Mouse (Mus musculus): ENCODE results near the gene Pdk2. TPM values are rescaled to one million over a fixed set of nuclear protein-coding genes. Genes with fewer than 3 reads are reported as not detected.

The Pdk2 gene
- polyA plus RNA-seq, 1 experiment from 2014 or later: 13.9 TPM

DNA sequence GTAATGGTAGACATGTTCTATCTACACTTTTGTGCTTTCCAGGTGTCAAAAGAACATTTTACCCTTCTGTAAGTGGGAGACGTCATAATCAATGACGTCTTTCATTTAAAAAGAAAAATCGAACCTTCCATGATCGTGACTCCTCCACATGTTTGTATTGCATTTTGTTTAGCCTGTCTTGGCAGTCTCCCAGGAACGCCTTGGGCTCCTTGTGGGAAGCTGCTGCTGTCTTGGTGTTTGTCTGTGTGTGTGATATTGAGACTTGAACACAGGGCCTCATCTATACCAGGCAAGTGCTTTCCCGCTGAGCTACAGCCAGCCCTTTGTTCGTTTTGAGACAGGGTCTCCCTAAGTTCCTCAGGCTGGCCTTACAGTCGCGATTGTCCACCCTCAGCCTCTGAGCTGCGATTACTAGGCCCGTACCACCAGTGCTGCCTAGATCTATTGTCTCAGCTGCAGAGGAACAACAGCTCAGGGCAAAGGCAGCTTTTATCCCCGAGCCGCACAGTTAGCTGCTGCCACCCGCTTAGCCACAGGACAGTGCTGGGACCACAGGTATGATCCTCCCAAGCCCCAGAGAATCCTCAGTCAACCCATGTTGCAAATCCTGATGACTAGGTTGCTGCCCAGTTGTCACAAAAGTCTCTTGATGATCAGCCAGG, 2.9 kb downstream of the Pdk2 start:
- Histone ChIP-seq H3K36me3 (ENCODE audit: control insufficient read depth, insufficient read depth) (no peaks in the 10 kb centered on the region), H3K9me3 (replicated peaks; ENCODE audit: control insufficient read depth, low read length) (no peaks in the 10 kb centered on the region), H3K4me1 (ENCODE audit: control insufficient read depth, low read depth, low read length) (peaks cover 24% of the 10 kb centered on the region), H3K4me2 (ENCODE audit: low read depth, low read length) (no peak overlapping the region), H3K9ac (ENCODE audit: low read depth, low read length) (no peak overlapping the region), H3K27me3 (ENCODE audit: control insufficient read depth, insufficient read depth, low read depth, low read length) (no peaks in the 10 kb centered on the region), H3K27ac (ENCODE audit: low read length) (peak overlapping the region; percentile 19; the same call in 1 of the 2 replicates), H3K4me3 (ENCODE audit: low read depth, low read length) (no peak overlapping the region)
- ATAC-seq (ENCODE audit: low read depth): no peak
- WGBS (ENCODE audit: insufficient replicate concordance): 77% methylated on average over 14 of the region's 14 CpGs

DNA sequence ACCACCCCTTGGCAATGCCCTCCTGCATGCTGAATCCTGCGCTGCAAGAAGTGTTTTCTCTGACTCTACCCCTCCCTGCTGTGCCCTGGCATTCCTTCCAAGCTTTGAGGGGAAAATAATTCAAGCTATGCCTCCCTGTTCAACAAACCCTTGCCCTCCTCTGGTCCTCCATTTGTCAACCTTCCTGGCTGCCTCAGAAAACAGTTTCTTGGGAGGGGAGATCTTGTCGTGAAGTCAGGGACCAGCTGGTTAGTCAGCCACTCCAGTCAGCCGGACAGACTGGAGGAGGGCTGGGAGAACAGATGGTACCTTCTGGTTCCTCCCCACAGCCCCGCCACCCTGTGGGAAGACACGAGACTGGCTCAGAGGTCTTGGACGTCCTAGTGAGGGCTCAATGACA, 3.8 kb downstream of the Pdk2 start:
- Histone ChIP-seq H3K27ac (ENCODE audit: low read length) (no peak overlapping the region), H3K9me3 (replicated peaks; ENCODE audit: control insufficient read depth, low read length) (no peaks in the 10 kb centered on the region), H3K4me3 (ENCODE audit: low read depth, low read length) (no peak overlapping the region), H3K27me3 (ENCODE audit: control insufficient read depth, insufficient read depth, low read depth, low read length) (no peaks in the 10 kb centered on the region), H3K4me1 (ENCODE audit: control insufficient read depth, low read depth, low read length) (peaks cover 29% of the 10 kb centered on the region), H3K4me2 (ENCODE audit: low read depth, low read length) (no peak overlapping the region), H3K36me3 (ENCODE audit: control insufficient read depth, insufficient read depth) (no peaks in the 10 kb centered on the region), H3K9ac (ENCODE audit: low read depth, low read length) (no peak overlapping the region)
- WGBS (ENCODE audit: insufficient replicate concordance): 62% methylated on average over 6 of the region's 6 CpGs
- ATAC-seq (ENCODE audit: low read depth): no peak

DNA sequence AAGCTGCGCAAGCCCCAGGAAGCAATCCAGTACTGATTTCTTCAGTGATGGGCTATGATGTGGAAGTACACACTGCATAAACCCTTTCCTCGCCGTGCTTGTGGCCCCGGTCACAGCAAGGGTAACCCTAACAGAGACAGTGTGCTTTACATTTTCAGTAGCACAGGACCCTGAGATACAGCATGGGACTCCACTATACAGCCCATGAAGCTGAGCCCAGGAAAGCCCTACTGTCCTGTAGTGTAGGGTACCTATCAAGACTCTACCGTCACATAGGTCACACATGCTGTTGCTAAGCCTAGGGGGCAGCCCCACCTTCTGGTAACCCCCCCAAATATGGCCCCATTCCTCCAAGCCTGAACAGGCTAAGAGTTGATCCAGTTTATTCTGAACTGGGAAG, 4.6 kb downstream of the Pdk2 start:
- Histone ChIP-seq H3K36me3 (ENCODE audit: control insufficient read depth, insufficient read depth) (no peaks in the 10 kb centered on the region), H3K4me2 (ENCODE audit: low read depth, low read length) (no peak overlapping the region), H3K27me3 (ENCODE audit: control insufficient read depth, insufficient read depth, low read depth, low read length) (no peaks in the 10 kb centered on the region), H3K9ac (ENCODE audit: low read depth, low read length) (no peak overlapping the region), H3K4me1 (ENCODE audit: control insufficient read depth, low read depth, low read length) (peaks cover 23% of the 10 kb centered on the region), H3K9me3 (replicated peaks; ENCODE audit: control insufficient read depth, low read length) (no peaks in the 10 kb centered on the region), H3K27ac (ENCODE audit: low read length) (no peak overlapping the region), H3K4me3 (ENCODE audit: low read depth, low read length) (no peak overlapping the region)
- no peak for ATAC-seq (ENCODE audit: low read depth)
- 80% methylated on average over 5 of the region's 5 CpGs for WGBS (ENCODE audit: insufficient replicate concordance)

DNA sequence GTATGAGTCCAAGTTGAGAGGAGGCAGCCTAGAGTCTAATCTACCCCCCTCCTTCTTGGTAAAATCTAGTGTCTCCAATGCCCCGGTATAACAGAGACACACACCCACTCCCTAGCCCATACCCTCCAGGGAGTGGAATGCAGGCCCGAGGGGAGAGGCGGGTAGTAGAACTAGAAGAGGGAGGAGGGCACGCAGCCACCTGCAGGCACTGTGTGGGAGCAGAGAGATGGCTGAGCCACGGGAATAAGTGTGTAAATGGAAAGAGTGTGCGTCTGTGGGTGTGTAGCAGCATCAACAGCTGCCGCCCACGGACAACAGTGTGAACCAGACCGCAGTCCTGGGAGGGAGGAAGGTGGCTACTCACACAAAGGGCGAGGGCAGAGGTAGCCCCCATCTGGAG, 6.3 kb downstream of the Pdk2 start:
- Histone ChIP-seq H3K4me3 (ENCODE audit: low read depth, low read length) (no peak overlapping the region), H3K4me2 (ENCODE audit: low read depth, low read length) (no peak overlapping the region), H3K36me3 (ENCODE audit: control insufficient read depth, insufficient read depth) (no peaks in the 10 kb centered on the region), H3K9me3 (replicated peaks; ENCODE audit: control insufficient read depth, low read length) (no peaks in the 10 kb centered on the region), H3K27me3 (ENCODE audit: control insufficient read depth, insufficient read depth, low read depth, low read length) (no peaks in the 10 kb centered on the region), H3K9ac (ENCODE audit: low read depth, low read length) (no peak overlapping the region), H3K27ac (ENCODE audit: low read length) (no peak overlapping the region), H3K4me1 (ENCODE audit: control insufficient read depth, low read depth, low read length) (peaks cover 14% of the 10 kb centered on the region; the same call in 1 of the 2 replicates)
- WGBS (ENCODE audit: insufficient replicate concordance): 66% methylated on average over 10 of the region's 10 CpGs
- no peak for ATAC-seq (ENCODE audit: low read depth)

DNA sequence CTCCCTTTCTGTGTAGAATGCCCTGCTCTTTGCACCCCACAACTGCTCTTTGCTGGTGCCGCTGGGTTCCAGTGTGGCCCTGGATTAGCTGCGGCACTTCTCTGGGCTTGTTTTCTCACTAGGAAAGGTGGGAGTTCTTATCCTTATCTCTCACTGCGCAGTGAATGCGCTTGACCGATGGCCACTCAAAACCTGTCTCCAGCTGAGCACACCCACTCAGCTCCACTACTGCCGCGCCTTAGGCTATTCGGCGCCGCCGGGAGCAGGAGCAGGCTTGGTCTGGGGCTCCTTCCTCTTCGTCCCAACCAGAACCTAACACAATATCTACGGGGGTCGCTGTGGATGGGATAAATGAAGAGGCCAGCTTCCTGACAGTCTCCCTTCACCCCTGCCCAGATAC, 7.5 kb downstream of the Pdk2 start:
- WGBS (ENCODE audit: insufficient replicate concordance): 67% methylated on average over 14 of the region's 14 CpGs
- Histone ChIP-seq H3K36me3 (ENCODE audit: control insufficient read depth, insufficient read depth) (no peaks in the 10 kb centered on the region), H3K27me3 (ENCODE audit: control insufficient read depth, insufficient read depth, low read depth, low read length) (no peaks in the 10 kb centered on the region), H3K4me1 (ENCODE audit: control insufficient read depth, low read depth, low read length) (peaks cover 10% of the 10 kb centered on the region; the same call in 1 of the 2 replicates), H3K4me2 (ENCODE audit: low read depth, low read length) (no peak overlapping the region), H3K27ac (ENCODE audit: low read length) (no peak overlapping the region), H3K9ac (ENCODE audit: low read depth, low read length) (no peak overlapping the region), H3K4me3 (ENCODE audit: low read depth, low read length) (no peak overlapping the region), H3K9me3 (replicated peaks; ENCODE audit: control insufficient read depth, low read length) (no peaks in the 10 kb centered on the region)
- no peak for ATAC-seq (ENCODE audit: low read depth)

DNA sequence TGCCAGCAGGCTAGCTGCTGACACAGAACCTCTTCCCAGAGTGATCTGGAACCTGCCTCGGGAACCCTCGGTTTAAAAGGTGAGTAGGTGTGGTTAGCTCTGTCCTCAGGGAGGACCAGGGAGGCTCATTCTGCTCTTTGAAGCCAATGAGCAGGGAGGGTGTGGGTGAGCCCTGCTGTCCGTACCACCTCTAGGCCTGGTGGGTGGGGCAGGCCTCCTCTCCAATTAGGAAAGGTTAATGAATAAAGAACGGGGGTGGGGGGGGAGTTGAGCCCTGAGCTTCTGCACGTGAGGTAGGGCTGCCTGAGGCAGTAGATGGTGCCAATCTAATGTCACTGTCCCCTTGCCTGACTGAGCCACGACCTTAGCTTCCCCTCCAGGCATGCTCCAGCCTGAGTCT, 8.2 kb downstream of the Pdk2 start:
- Histone ChIP-seq H3K27ac (ENCODE audit: low read length) (no peak overlapping the region), H3K27me3 (ENCODE audit: control insufficient read depth, insufficient read depth, low read depth, low read length) (no peaks in the 10 kb centered on the region), H3K4me1 (ENCODE audit: control insufficient read depth, low read depth, low read length) (peaks cover 5% of the 10 kb centered on the region; the same call in 1 of the 2 replicates), H3K4me3 (ENCODE audit: low read depth, low read length) (no peak overlapping the region), H3K9ac (ENCODE audit: low read depth, low read length) (no peak overlapping the region), H3K4me2 (ENCODE audit: low read depth, low read length) (no peak overlapping the region), H3K36me3 (ENCODE audit: control insufficient read depth, insufficient read depth) (no peaks in the 10 kb centered on the region), H3K9me3 (replicated peaks; ENCODE audit: control insufficient read depth, low read length) (no peaks in the 10 kb centered on the region)
- ATAC-seq (ENCODE audit: low read depth): no peak
- WGBS (ENCODE audit: insufficient replicate concordance): 31% methylated on average over 6 of the region's 6 CpGs

DNA sequence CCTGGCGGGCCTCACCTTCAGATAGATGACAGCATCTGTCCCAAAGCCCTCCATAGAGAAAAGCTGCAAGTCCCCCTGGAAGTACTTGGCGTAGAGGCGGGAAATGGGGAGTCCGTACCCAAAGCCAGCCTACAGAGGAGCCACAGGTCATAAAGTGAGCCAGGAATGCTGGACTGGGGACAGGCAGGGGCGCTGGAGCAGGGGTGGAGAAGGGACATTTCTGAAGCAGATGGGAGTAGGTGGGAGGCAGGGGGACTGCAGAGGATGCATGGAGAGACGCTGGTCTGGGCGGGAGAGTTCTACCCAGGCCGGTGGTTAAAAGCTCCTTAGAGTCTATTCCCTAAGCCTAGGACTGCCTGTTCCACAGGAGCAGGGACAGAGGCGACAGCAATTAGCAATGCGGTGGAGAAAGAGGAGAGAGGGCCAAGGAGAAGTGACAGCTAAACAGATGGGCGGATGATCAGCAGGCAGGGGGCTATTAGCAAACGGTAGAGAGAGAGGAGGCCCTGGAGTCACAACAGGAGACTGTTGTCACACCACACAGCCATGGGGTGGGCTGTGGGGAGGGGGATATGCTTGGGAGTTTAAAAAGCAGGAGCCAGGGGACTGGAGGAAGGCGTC, 13.2 kb downstream of the Pdk2 start:
- WGBS (ENCODE audit: insufficient replicate concordance): 63% methylated on average over 13 of the region's 13 CpGs
- H3K4me2 ChIP-seq (ENCODE audit: low read depth, low read length): no peak overlapping the region
- no peaks in the 10 kb centered on the region for H3K27me3 ChIP-seq (ENCODE audit: control insufficient read depth, insufficient read depth, low read depth, low read length)
- H3K9ac ChIP-seq (ENCODE audit: low read depth, low read length): no peak overlapping the region
- no peak overlapping the region for H3K4me3 ChIP-seq (ENCODE audit: low read depth, low read length)
- peaks cover 6% of the 10 kb centered on the region; the same call in 1 of the 2 replicates for H3K4me1 ChIP-seq (ENCODE audit: control insufficient read depth, low read depth, low read length)
- ATAC-seq (ENCODE audit: low read depth): no peak
- no peaks in the 10 kb centered on the region for H3K9me3 ChIP-seq (replicated peaks; ENCODE audit: control insufficient read depth, low read length)
- peaks cover 27% of the 10 kb centered on the region for H3K36me3 ChIP-seq (ENCODE audit: control insufficient read depth, insufficient read depth)
- H3K27ac ChIP-seq (ENCODE audit: low read length): no peak overlapping the region

DNA sequence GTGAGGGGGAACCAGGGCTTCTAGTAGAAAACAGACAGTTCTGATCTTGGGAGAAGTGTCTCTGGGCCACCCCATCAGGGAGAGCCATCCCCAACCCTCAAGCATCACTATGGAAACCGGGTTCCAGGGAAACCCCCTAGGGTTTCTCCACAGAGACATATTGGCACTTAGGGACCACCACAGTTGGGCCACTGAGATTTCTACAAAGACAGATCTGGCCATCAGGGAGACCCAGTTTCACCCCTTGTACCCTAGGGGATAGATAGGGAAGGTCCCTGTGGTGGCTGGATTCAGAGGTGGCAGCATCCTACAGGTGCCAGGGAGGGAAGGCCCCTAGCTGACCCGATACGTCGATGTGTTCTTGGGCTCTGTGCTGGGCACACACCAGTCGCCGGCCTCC, 14.3 kb downstream of the Pdk2 start:
- H3K4me3 ChIP-seq (ENCODE audit: low read depth, low read length): no peak overlapping the region
- H3K36me3 ChIP-seq (ENCODE audit: control insufficient read depth, insufficient read depth): peaks cover 37% of the 10 kb centered on the region
- 78% methylated on average over 6 of the region's 6 CpGs for WGBS (ENCODE audit: insufficient replicate concordance)
- H3K27ac ChIP-seq (ENCODE audit: low read length): no peak overlapping the region
- H3K27me3 ChIP-seq (ENCODE audit: control insufficient read depth, insufficient read depth, low read depth, low read length): no peaks in the 10 kb centered on the region
- H3K9me3 ChIP-seq (replicated peaks; ENCODE audit: control insufficient read depth, low read length): no peaks in the 10 kb centered on the region
- H3K9ac ChIP-seq (ENCODE audit: low read depth, low read length): no peak overlapping the region
- H3K4me2 ChIP-seq (ENCODE audit: low read depth, low read length): no peak overlapping the region
- H3K4me1 ChIP-seq (ENCODE audit: control insufficient read depth, low read depth, low read length): peaks cover 5% of the 10 kb centered on the region; the same call in 1 of the 2 replicates
- no peak for ATAC-seq (ENCODE audit: low read depth)

DNA sequence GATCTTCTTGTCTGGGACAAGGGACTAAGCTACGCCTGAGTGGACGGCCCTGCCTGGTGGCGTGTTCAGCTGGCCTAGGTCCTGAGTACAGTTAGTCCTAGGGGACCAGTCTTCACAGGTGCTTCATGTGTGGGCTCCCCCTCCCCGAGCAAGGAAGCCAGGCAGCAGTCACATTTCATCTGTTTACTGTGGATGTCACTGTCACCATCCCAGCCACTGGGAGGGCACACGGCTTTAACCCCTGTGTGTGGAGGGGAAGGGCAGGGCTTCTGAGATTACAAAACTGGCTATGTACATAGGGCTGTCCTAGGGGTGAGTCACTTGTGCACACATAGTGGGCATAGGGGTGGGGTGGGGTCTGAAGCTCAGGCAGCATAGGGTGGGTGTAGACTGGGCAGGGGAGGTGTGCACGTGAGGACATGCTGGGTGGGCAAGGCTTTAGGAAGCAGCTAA, 15.0 kb downstream of the Pdk2 start:
- H3K9me3 ChIP-seq (replicated peaks; ENCODE audit: control insufficient read depth, low read length): no peaks in the 10 kb centered on the region
- no peaks in the 10 kb centered on the region for H3K27me3 ChIP-seq (ENCODE audit: control insufficient read depth, insufficient read depth, low read depth, low read length)
- H3K27ac ChIP-seq (ENCODE audit: low read length): no peak overlapping the region
- peaks cover 5% of the 10 kb centered on the region; the same call in 1 of the 2 replicates for H3K4me1 ChIP-seq (ENCODE audit: control insufficient read depth, low read depth, low read length)
- H3K4me3 ChIP-seq (ENCODE audit: low read depth, low read length): no peak overlapping the region
- WGBS (ENCODE audit: insufficient replicate concordance): 66% methylated on average over 6 of the region's 6 CpGs
- peak; percentile 85 for ATAC-seq (ENCODE audit: low read depth)
- H3K36me3 ChIP-seq (ENCODE audit: control insufficient read depth, insufficient read depth): peaks cover 44% of the 10 kb centered on the region
- no peak overlapping the region for H3K9ac ChIP-seq (ENCODE audit: low read depth, low read length)
- H3K4me2 ChIP-seq (ENCODE audit: low read depth, low read length): no peak overlapping the region
